Mouse (Mus musculus): ENCODE results near the gene Gcnt3.

Gcnt3 gene

DNA sequence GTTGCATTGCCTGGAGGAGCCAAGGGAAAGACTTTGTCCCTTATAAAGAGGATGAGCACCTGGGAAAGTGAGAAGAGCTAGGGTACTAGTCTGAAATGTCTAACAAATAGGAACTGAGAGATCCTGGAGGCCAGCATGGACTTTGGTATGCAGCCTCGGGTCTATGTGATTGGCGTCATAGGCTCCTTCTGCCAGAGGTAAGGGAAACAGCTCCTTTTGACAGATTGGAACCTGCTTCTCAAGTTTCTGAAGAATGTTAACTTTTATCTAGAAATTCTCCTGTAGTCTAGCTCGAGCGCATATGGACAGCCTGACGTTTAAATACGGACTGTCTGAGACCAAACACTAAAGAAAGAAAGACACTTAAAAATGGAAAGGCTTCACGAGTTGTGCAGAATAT, at the start of gene Gcnt3:
TSS of gene Gcnt3 (minus strand) at position 101 of the 400 bp plus-strand sequence.
- DNase-seq (ENCODE audit: low spot score in 2 of 2) = no peak

DNA sequence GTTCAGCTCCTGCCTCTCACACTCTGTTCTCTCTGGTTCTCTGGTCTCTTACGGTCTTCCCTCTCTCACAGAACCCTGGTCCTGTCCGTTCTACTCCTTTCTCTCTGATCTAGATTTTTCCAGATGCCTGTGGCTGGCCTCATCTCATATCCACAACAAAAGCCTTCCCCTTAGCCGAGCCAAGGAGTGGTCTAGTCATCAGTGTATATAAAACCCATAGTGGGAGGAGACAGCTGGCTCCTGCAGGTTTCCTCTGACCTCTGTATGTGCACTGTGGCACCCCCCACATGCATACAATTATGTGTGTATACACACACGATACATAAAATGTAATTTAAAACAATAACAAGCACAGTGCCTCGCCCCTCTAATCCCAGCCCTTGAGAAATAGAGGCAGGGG, 49.5 kb upstream of the Gcnt3 start:
- DNase-seq (ENCODE audit: low spot score in 2 of 2) = no peak

DNA sequence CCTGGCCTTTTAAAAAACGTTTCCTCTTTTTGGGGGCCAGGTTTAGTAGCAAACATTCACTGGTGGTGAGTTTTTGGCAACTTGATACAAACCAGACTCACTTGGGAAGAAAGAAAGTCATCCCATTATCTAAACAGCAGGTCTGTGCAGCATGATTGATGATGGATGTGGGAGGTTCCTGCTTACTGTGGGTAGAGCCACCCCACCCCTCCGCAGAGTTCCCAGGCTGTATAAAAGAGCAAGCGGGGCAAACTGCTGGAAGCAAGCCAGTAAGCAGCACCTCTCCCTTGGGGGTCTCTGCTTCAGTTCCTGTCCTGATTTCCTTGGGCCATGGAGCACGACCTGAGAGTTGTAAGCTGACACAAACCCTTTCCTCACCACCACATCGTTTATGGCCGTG, 48.2 kb upstream of the Gcnt3 start:
- DNase-seq (ENCODE audit: low spot score in 2 of 2) = no peak

DNA sequence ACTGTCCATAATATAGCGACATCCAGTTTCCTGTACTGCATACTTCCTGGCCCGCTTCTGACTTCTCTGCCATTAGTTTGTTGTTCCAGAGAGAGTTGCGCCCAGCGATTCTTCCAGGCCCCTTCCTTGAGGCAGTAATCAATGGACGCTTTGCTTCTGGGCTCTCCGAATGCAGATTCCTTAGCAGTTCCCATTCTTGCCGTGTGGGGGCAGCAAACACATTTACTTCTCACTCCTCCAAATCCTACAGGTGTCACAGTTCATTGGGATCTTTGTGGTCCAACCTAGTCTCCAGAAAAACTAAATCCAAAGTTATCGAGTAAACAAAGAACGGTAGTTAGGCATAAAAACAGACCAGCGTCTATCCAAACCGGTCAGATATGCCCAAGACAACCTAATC, 46.2 kb upstream of the Gcnt3 start:
- peak; percentile 22 to 69 for DNase-seq (ENCODE audit: low spot score in 2 of 2)

DNA sequence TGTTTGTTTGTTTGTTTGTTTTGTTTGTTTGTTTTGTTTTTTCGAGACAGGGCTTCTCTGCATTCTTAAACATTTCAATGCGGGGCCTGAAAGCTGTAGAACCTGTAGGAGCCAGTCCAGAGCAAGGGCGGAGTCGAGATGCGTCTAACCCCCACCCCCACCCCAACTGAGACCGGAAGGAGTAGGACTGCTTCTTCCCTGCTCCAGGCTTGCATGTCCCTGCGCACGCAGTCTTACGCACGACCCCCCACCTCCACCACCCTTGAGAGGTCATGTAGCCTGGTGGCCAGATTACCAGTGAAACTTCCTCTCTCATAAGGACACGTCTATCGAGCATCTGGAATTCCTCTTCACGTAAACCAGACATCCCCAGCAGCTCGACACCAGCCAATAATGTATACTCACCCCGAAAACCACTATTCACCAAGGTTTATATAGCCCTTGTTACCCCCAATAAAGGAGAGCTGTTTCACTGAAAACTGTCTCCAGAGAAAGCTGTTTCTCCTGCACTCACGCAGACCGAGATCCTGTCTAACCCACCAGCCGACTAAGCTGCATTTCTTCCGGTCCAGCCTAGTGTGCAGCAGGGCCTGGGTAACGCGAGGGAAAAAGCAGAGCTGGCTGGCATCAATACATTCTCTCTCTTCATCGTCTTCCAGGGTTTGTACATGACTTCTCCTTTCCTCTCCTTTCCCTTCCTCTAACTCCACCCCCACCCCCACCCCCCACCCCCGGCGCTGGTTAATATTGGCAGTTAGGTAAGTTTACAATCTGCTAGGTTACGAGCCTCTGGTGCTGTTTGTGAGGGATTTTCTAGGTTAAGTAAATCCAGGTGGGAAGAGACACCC, 44.7 kb upstream of the Gcnt3 start:
- no peak for DNase-seq (ENCODE audit: low spot score in 2 of 2)

DNA sequence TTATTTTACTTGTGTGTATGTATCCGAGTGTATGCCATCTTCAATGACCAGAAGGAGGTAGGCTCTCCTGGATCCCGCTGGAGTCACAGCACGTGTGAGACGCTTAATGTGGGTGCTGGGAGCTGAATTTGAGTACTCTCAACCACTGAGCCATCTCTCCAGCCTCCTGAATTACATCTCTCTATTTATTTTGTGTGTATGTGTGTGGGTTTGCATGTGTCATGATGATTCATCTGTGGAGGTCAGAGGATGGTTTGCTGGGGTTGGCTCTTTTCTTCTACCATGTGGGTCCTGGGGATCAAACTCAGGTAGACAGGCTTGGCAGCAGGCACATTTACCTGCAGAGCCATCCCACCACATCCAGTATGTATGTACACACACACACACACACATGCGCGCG, 43.9 kb upstream of the Gcnt3 start:
- DNase-seq (ENCODE audit: low spot score in 2 of 2) = no peak

DNA sequence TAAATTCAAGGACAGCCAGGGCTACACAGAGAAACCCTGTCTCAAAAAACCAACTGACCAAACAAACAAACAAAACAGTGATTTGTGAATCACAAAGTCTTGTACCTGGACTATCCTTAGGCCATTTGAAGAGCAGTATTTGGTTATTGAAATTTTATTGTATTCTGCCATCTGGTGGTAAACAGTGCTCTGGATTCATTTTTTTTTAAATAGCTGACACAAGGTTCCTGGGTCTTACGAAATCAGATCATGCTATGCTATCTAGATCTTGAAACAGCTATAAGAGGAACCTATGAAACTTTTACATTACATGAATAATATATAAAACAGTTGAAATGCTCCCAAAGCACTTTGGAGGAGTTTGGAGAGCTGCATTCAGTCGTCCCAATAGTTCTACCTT, 43.1 kb upstream of the Gcnt3 start:
- no peak for DNase-seq (ENCODE audit: low spot score in 2 of 2)

DNA sequence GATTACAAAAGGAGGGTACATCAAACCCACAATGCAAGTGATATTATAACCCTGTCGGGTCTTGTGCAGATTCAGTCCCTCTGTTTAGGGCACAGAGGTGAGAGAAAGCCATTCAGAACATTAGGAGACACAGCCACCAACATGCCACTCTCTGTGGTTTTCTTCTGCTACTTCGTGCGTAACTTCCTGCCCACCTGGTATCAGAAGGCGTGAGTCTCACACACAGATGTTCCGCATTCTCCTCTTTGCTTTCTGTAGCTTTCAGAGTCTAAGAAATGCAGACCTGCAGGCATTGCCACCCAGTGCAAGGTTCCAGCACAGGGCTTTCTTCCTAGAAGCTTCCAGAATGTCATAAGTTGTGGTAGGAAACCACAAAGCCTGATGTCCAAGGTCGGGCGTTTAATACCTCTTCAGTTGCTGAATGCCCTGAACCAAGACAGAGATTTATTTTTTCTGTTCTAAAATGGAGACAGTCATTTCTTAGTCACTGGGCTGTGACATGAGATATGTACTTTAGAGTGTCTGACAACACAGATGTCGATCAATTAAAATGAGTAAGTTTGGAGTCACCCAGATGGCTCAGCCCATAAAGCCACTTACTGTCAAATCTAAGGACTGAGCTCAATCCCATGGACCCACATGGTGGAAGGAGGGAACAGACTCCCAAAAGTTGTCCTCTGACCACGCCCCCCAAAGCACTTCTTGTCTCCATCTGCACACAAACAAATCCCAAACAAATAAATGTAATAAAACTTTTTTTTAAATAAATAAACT, 42.3 kb upstream of the Gcnt3 start:
- peak in 1 of 2 experiments; percentile 21 for DNase-seq (ENCODE audit: low spot score in 2 of 2)

DNA sequence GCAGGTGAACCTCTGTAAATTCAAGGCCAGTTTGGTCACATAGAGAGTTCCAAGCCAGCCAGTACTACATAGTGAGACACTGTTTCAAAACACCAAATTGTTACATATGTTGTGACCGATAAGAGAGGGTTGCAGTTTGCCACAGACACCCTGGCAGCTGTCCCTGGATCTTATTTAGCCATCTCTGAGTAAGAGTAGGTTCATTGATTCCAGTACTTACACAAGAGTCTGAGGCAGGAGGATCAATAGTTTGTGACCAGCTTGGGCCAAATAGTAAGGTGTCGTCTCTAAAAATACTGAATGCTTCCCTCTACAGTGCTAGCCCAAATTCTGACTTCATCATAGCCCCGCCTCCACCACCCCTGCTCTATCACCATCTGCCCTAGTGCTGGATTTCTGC, 40.1 kb upstream of the Gcnt3 start:
- DNase-seq (ENCODE audit: low spot score in 2 of 2) = no peak

DNA sequence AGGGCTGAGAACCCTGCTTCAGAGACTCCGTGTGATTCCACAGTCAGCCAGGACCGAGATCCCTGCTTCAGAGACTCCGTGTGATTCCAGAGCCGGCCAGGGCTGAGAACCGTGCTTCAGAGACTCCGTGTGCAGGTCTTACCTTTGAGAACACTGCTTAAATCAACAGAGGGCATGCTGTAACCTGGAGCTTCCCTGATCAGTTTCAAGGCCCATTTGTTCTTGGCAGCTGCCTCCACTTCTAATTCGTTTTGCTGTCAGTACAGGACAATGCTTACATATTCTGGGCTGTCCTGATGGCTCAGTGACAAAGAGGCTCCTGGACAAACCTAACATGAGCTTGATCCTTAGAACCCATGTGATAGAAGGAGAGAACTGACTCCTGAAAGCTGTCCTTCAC, 39.3 kb upstream of the Gcnt3 start:
- no peak for DNase-seq (ENCODE audit: low spot score in 2 of 2)

DNA sequence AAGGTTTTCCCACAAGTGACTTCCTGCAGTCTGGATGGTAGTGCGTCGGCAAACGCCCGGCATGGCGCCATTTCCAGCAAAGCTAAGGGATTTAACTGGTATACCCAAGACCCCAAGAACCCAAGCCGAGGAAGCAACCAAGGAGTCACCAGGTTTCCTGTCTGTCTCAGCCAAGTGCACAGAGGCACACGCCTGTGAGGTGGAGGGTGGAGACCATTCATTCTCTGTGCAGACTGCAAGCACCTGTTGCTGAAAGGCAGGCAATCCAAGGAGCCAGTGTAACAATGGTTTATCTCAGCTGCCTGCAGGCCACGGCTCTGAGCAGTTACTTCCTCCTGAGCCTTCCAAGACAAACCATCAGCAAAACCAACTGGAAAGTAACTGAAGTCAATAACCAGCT, 34.5 kb upstream of the Gcnt3 start:
- DNase-seq (ENCODE audit: low spot score in 2 of 2) = no peak

DNA sequence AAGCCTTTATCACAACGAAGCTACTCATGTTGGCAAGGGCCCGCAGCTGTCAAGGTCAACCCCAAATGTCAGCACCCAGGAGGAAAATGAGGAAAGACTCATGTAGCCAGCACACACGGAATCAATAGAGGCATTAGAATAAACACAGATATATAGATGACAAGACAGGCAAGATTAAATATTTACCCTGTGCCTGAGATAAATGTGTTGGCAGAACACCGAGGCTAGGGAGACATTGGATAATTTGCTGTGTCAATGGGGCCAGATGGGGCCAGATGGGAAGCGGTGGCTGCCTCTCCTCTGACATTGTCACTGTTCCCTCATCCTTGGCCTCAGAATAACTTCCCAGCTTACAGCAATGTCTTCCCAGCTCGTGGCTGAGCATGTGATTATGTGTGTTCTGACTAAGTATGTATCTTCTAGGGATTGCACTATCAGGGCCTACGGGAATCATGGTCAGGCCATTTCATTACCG, 32.1 kb upstream of the Gcnt3 start:
- no peak for DNase-seq (ENCODE audit: low spot score in 2 of 2)

DNA sequence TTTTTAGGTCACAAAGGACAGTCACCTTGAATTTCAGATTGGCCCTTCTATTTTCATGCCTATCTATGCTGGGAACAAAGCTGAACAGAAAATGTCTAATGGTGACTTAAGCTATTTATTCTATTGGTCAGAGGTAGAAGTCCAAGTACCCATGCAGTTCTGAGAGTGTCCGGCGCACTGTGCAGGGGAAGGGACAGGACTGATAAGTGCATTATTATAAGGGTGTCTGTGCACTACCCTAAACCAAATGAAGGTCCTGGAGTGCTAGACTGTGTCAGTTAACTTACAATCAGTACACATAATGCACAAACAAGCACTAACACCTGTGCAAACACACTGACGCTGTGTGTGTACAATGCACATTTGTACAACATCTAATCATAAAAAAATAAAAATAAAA, 29.6 kb upstream of the Gcnt3 start:
- no peak for DNase-seq (ENCODE audit: low spot score in 2 of 2)

DNA sequence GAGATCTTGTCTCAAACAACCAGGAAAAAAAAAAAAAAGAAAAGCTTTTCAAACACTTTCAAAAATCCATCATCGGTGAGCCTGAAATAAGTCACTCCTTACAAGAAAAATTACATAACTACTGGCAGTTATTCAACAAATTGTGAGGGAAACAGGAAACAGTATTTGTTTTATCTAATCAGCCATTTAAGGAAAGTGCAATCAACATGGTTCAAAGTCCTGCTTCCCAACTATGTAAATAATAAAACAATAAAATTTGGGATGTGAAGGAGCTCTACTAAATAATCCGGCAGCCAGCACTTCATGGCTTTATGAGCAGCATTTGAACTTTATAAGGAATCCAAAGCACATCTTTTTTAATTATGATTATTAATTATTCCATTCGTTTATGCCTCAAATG, 24.1 kb upstream of the Gcnt3 start:
- DNase-seq (ENCODE audit: low spot score in 2 of 2) = no peak

DNA sequence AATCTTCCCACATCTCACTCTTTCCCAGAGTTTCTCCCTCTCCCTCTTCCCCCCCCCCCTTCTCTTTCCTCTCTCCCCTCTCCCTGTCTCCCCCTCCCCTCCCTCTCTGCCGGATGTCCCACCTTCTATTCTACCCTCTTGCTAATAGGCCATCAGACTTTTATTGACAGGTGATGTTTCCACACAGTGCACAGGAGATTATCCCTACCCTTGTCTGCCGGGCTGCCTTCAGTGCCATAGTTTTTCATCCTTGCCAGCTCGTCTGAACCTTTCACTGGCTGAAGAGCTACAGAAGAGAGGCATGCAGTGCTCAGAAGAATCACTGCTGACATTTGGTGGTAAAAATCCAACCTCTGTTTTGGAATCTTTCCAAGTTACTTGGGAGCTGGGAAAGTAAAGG, 15.5 kb upstream of the Gcnt3 start:
- no peak for DNase-seq (ENCODE audit: low spot score in 2 of 2)

DNA sequence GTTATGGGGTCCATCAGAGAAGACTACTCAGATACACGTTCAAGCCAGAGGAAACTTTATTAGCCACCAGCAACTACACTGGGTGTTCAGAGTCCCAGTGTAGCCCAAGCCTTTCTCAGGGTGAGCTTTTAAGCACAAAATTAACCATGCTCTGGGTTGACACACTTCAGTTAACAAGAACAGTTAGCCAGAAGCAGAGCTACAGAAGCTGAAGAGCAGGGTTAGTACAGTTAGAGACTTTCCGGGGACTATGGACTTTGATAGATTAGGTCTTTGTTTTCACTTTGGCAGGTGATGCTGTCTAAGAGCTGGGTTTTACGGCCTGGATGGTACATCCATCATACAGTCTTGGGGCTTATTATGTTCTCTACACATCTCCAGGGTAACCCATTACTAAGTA, 14.8 kb upstream of the Gcnt3 start:
- no peak for DNase-seq (ENCODE audit: low spot score in 2 of 2)

DNA sequence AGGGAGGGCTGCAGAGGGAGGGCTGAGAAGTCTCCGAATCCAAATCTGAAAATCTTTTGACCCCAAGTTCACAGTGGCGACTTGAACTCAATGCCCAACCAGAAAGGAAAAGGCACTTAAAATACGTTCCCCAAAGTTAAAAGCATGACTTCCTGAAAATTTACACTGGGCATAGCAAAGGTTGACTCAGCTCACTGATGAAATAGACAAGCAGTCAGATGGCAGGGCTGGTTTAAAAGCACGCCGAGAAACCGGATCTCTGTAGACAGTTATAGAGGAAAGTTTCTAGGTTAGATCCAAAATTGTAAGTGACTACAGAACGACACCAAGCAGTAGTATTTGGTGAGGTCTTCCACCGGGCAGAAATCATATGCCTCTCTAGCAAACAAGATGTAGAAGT, 12.0 kb upstream of the Gcnt3 start:
- no peak for DNase-seq (ENCODE audit: low spot score in 2 of 2)

DNA sequence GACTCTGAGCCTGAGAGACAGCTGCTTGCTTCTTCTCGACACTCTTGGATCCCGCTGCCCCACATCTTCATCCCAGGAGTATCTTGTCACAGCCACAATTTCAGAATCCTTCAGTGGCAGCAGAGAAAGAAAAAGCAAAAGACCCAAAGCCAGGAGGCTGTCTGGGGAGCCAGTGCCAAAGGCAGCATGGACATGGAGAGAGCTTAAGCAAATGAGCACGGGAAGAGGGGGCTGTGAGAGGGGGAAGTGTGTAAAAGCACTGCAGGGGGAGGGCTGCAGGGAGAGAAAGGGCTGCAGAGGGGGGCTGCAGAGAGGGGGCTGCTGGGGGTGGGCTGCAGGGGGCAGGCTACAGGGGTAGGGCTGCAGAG, 11.5 kb upstream of the Gcnt3 start:
- DNase-seq (ENCODE audit: low spot score in 2 of 2) = no peak

DNA sequence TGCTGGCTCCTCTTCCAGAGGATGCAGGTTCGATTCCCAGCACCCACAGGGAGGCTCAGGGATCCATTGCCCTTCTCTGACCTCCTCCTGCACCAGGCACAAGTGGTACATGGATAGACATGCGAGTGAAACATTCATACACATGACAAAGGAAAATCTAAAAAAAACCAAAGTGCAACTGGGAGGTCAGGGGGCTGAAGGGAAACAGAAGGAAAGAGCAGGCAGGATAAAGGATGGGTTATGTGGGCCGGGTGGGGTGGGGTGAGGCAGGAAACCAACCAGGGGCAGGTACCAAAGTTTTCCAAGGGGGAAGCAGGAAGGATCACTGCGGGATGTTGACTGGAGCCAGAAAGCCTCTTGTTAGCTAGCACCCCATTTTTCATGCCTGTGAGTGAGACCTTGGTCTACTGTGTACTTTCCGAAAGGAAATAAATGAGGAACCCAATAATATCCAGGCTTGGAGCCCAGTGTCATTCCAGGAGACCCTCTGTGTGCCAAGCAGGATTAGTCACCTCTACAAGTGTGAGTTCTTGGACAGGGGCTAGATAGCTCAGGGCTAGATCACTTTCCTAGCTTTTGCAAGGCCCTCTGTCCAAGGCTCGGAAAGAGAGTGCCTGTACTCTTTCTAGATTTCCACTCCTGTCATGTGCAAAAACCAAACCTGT, 11.0 kb upstream of the Gcnt3 start:
- no peak for DNase-seq (ENCODE audit: low spot score in 2 of 2)

DNA sequence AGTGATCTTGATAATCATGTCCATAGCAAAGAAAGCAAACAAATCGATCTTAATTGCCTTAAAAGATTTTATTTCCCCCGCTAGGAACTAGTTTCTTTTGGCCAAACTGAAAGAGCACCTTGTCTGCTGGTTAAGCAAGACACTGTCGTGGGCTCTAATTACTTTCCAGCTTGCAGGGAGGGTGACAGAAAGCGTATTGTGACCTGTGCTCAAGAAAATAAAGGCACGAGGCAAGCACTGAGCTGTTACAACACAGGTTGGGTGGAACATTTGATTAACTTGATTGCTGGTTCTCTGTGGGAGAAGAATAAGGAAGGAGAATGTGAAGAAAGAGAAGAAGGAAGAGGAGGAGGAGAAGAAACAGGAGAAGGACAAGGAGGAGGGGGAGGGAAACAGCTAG, 10.4 kb upstream of the Gcnt3 start:
- DNase-seq (ENCODE audit: low spot score in 2 of 2) = no peak

DNA sequence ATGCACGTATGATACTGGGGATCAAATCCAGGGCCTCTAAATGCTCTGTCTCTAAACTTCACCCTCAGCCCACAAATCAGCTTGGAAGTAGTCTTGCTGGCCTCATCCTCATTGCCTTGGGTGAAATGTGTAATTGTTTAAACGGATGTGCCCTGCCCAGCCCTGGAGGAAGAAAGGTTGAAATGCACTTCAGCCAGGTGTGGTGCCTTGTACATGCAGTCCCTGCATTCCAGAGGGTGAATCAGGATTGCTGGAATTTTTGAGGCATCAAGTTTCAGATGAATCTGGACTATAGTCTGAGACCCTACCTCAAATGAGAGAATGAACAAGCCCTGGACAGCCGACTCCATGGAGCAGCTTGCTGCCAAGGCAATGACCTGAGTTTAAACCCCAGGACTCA, 10.0 kb upstream of the Gcnt3 start:
- DNase-seq (ENCODE audit: low spot score in 2 of 2) = no peak

DNA sequence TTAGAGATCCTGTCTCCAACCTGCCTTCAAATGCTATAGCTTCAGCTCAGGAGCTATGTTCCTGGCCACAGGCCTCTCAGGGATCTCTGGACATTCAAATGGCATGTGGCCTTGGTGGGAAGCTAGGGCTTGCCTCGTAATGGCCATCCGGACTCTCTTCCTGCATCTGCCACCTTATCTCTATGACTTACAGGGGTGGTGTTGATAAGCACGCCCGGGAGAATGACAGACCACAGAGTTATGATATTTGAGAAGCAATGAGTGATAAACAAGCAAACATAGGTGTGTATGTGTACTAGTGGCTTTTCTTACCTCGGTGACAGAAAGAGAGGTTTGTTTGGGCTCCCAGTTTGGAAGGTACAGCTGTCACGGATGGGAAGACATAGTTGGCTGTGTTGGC, 8.4 kb upstream of the Gcnt3 start:
- DNase-seq (ENCODE audit: low spot score in 2 of 2) = no peak

DNA sequence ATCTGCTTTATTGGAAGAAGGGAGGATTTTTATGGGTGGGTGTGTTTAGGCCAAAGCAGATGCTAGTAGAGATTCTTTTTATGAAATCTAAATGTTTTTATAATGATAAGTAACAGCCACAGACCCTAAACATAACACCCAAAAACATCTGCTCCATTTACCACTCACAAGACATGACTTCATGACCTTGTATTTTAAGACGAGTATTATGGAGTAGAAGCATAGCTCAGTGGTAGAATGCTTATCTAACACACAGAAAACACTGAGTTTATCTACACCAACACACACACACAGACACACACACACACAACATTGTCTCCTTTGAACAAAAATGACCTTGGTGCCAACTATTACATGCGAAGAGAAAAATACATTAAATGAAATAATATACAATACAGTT, 7.0 kb upstream of the Gcnt3 start:
- DNase-seq (ENCODE audit: low spot score in 2 of 2) = no peak
